Mouse (Mus musculus): ENCODE results near the gene Epha3.

Epha3 gene

DNA sequence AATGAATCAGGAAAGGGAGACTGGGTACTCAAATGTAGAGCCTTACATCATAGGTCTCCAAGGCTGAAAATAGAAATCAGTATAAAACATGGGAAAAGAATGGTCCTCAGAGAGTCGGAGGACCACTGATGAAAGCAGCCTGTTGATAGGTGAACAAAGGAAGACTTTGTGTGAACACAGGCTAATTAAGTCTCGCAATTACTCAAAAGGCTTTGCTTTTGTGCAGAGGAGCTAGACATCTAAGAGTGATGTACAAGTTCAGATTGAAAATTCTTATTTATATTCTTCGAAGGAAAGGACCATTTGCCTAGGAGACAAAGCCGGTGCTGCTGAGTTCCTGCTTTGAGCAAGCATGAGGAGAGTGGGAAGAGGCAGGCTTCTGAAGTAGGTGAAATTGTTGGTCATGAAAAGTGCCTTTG is 363.0 kb downstream of the Epha3 start:
- no peak for DNase-seq (ENCODE audit: low read depth, low spot score)

All from retina, adult 2 months (tissue).